Mouse (Mus musculus) liver, embryonic 11.5 days (tissue): Measurements from ENCODE around the gene Tesk1. TPM values are rescaled to one million over a fixed set of nuclear protein-coding genes. Genes with fewer than 3 reads are reported as not detected.

Experiments
- ATAC-seq: fragments of 200-750 bp; cut with Nextera tagmentation; replicated peaks from 2 replicates; pipeline ENCODE4 v1.8.0; 2017; ENCODE audit warnings: moderate number of reproducible peaks, mild to moderate bottlenecking, moderate TSS enrichment, moderate library complexity; ENCODE audit not compliant: low FRiP score
- DNase-seq: peaks from one replicate; pipeline ENCODE4 v3.0.0-alpha.2; 2017; ENCODE audit warnings: low spot score
- H3K27ac ChIP-seq: fragments of 300-500 bp; sonication (generic); 2 replicates; pipeline ENCODE4 v1.5.1; 2014; ENCODE audit warnings: mild to moderate bottlenecking, low read depth, low read length, control low read depth
- H3K27me3 ChIP-seq: fragments of 300-500 bp; sonication (generic); replicated peaks from 2 replicates; pipeline ENCODE4 v1.6.1; 2014; ENCODE audit warnings: low read length, mixed read lengths; ENCODE audit not compliant: control insufficient read depth, insufficient read depth
- H3K36me3 ChIP-seq: fragments of 300-500 bp; sonication (generic); 2 replicates; pipeline ENCODE4 v1.6.1; 2014; ENCODE audit warnings: mild to moderate bottlenecking, low read length, moderate library complexity, mixed read lengths; ENCODE audit not compliant: control insufficient read depth, insufficient read depth
- H3K4me1 ChIP-seq: fragments of 300-500 bp; sonication (generic); replicated peaks from 2 replicates; pipeline ENCODE4 v1.6.1; 2014; ENCODE audit warnings: low read length, mixed read lengths; ENCODE audit not compliant: control insufficient read depth, insufficient read depth
- H3K4me2 ChIP-seq: fragments of 300-500 bp; sonication (generic); 2 replicates; pipeline ENCODE4 v1.6.1; 2014; ENCODE audit warnings: mild to moderate bottlenecking, control low read depth, moderate library complexity
- H3K4me3 ChIP-seq: fragments of 300-500 bp; sonication (generic); 2 replicates; pipeline ENCODE4 v1.5.1; 2014; ENCODE audit warnings: low read depth, low read length, control low read depth
- H3K9ac ChIP-seq: fragments of 300-500 bp; sonication (generic); 2 replicates; pipeline ENCODE4 v1.6.1; 2014; ENCODE audit warnings: low read depth, low read length, control low read depth
- H3K9me3 ChIP-seq: fragments of 300-500 bp; sonication (generic); 2 replicates; pipeline ENCODE4 v1.6.1; 2016; ENCODE audit warnings: low read length, inconsistent platforms, mixed read lengths; ENCODE audit not compliant: control insufficient read depth
- WGBS: fragments of 180-500 bp; shearing (Covaris S2); extraction: QIAGEN DNeasy Blood & Tissue Kit; methylation state at CpG from one replicate; pipeline ENCODE4 v1.1.7; 2014; 5-methylcytosine and 5-hydroxymethylcytosine counted together
- polyA plus RNA-seq: library from polyadenylated mRNA; unstranded; fragments of >200 nt; fragmentation: Nextera tagmentation; extraction: Ambion mirVana; gene quantifications from 2 replicates; pipeline ENCODE4 v1.2.1, GENCODE M21; 2014

Gene Tesk1
- polyA plus RNA-seq, 1 experiment from 2014 or later: 4.3 TPM

DNA sequence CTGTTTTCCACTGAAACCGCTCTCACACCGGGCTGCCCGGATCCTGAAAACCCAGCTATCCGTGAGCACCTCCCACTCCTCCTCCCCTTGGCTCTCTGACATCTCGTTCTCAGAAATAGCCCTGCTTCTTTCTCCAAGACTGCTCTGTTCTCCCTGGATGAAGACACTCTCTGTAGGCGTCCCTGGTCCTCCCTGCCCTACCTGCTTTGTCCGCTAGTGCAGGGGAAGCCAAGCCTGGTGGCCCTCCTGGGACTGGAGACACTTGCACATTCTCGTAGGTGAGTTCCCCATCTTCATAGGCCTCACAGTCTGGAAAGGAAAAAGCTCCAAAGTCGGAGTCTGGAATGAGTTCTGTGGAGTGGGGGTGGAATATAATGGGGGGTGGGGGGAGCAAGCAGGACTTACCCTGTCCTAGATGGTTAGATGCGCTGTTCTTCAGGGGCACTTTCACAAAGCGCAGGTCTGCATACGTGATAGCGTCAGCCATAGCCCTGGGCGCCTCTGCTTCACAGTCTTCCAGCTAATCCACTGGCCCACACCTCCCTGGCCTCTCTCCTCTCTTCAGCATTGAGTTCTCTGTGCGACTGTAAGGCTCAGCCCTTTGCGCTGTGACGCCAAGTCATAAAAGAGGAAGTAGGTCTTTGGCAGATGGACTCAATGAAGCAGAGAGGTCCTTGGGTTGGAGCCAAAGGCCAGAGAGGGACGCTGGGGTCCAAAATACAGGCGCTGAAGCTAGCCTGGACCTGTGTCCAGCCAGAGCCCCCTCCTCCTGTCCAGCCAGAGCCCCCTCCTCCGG, 12.5 kb downstream of the Tesk1 start, which contains the start of gene Cd72:
TSS of gene Cd72 (minus strand) at position 588 of the 796 bp plus-strand sequence.
- Histone ChIP-seq H3K36me3 (no peaks in the 10 kb centered on the region), H3K4me3 (peak within 1 kb of the TSS; percentile 21), H3K4me1 (no peaks in the 10 kb centered on the region; the same call in 1 of the 2 replicates), H3K27me3 (peaks cover 35% of the 10 kb centered on the region), H3K4me2 (peak within 1 kb of the TSS; percentile 48), H3K9me3 (no peaks in the 10 kb centered on the region), H3K27ac (no peak within 1 kb of the TSS), H3K9ac (no peak within 1 kb of the TSS)
- WGBS: 24% methylated on average over 20 of the region's 20 CpGs
- no peak for DNase-seq
- ATAC-seq: no peak

DNA sequence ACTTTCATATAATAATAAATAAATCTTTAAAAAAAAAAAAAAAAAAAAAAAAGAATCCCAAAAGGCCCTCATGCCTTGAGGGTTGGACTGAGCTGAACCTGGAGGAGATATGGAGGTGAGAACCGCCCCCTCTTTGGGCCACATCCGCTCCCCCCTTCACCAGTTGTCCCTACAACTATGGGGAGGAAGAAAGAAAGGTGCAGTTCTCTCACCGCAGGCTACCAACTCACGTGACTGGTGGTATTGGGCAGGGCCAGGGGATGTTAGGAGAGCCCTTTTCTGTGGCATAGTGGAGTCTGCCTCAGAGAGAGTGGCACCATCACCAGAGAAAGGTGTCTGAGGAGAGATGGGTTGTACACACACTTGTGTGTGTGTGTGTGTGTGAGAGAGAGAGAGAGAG, 14.7 kb downstream of the Tesk1 start:
- no peak overlapping the region for H3K27ac ChIP-seq
- DNase-seq (no peak), ATAC-seq (no peak)
- H3K4me2 ChIP-seq: no peak overlapping the region
- no peaks in the 10 kb centered on the region for H3K36me3 ChIP-seq
- H3K9ac ChIP-seq: no peak overlapping the region
- H3K9me3 ChIP-seq: no peaks in the 10 kb centered on the region
- 24% methylated on average over 4 of the region's 4 CpGs for WGBS
- no peak overlapping the region for H3K4me3 ChIP-seq
- H3K4me1 ChIP-seq: no peaks in the 10 kb centered on the region; the same call in 1 of the 2 replicates
- H3K27me3 ChIP-seq: peaks cover 31% of the 10 kb centered on the region

DNA sequence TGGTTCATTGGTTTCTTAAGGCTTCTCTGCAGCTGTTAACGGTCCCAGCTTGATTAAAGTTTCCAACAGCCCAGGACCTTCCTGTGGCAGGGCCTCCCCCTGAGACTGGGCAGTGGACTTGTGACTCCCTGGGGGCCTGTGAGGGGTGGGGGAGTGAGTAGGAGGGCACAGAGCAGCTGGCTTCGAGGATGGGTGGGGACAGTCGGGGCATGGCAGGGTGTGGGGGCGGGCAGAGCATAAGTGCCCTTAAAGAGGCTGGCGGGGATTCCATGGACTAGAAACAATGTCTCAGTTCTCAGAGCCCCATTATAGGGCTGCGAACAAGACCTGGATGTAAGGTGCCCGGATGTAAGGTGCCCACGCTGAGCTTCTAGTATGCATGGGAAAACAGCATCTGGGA, 15.4 kb downstream of the Tesk1 start:
- peaks cover 31% of the 10 kb centered on the region for H3K27me3 ChIP-seq
- no peak overlapping the region for H3K4me3 ChIP-seq
- H3K9ac ChIP-seq: no peak overlapping the region
- no peak overlapping the region for H3K4me2 ChIP-seq
- H3K36me3 ChIP-seq: no peaks in the 10 kb centered on the region
- 23% methylated on average over 8 of the region's 8 CpGs for WGBS
- H3K9me3 ChIP-seq: no peaks in the 10 kb centered on the region
- H3K4me1 ChIP-seq: no peaks in the 10 kb centered on the region; the same call in 1 of the 2 replicates
- H3K27ac ChIP-seq: no peak overlapping the region
- no peak for ATAC-seq
- no peak for DNase-seq

DNA sequence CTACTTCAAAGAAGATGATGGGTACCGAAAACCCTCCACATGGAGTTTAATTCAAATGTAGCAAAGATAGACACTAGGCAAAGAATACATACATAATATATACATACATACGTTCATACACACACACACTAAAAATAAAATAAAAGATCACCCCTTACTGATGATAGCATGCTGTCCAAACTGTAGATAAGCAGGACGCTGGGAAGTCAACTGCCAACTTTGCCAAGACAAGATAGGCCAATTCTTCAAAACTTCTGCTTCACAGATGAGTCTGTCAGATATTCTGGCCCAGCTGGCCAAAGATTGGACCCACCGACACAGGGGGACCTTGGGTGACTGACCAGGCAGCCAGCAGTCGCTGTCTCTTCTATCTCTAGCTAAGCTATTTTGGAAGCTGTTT, 21.4 kb downstream of the Tesk1 start:
- no peaks in the 10 kb centered on the region for H3K36me3 ChIP-seq
- H3K9ac ChIP-seq: no peak overlapping the region
- no peak overlapping the region for H3K4me2 ChIP-seq
- H3K9me3 ChIP-seq: no peaks in the 10 kb centered on the region
- no peak overlapping the region for H3K4me3 ChIP-seq
- WGBS: 70% methylated on average over 5 of the region's 5 CpGs
- no peaks in the 10 kb centered on the region for H3K4me1 ChIP-seq
- H3K27ac ChIP-seq: no peak overlapping the region
- DNase-seq (no peak), ATAC-seq (no peak)
- no peaks in the 10 kb centered on the region for H3K27me3 ChIP-seq

DNA sequence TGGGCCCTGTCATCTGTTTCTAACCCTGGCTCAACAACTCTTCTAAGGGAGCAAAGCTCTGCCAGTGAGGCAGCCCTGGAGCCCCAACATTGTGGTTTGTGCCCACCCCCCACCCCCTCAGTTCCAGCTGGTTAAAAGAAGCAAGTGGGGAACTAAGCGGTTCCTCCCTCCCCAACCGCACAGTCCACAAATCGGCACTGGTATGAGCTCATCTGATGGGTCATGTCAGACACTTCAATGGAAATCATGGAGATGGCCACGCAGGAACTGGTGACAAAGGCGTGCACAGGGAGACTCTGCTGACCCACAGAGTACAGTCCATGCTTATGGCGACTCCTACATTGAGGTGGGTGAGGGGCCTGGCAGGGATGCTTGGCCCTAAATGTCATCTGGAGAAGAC, 24.2 kb downstream of the Tesk1 start:
- Histone ChIP-seq H3K4me1 (no peaks in the 10 kb centered on the region), H3K27ac (no peak overlapping the region), H3K36me3 (no peaks in the 10 kb centered on the region), H3K4me2 (no peak overlapping the region), H3K4me3 (no peak overlapping the region), H3K9ac (no peak overlapping the region), H3K9me3 (no peaks in the 10 kb centered on the region), H3K27me3 (no peaks in the 10 kb centered on the region)
- DNase-seq (no peak), ATAC-seq (no peak)
- WGBS: 75% methylated on average over 6 of the region's 6 CpGs

DNA sequence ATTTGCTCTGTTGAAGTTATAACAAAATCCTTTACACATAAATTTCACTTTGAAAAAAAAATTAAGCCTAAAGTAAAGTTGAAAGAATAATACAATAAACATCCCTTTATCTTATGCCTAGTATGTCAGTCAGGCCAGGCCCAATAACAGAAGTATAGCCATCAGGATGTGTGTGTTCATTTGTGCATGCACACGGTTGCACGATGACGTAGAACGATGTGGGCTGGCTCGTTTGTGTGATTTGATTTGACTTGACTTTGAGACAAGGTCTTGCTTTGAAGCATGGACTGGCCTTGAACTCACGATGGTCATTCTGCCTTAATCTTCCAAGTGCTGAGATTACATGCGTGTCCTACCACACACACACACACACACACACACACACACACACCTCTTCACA, 25.1 kb downstream of the Tesk1 start:
- no peak for ATAC-seq
- Histone ChIP-seq H3K4me3 (no peak overlapping the region), H3K9ac (no peak overlapping the region), H3K27ac (no peak overlapping the region), H3K4me2 (no peak overlapping the region), H3K4me1 (no peaks in the 10 kb centered on the region), H3K9me3 (no peaks in the 10 kb centered on the region), H3K36me3 (no peaks in the 10 kb centered on the region), H3K27me3 (no peaks in the 10 kb centered on the region)
- DNase-seq: no peak
- 83% methylated on average over 7 of the region's 7 CpGs for WGBS

DNA sequence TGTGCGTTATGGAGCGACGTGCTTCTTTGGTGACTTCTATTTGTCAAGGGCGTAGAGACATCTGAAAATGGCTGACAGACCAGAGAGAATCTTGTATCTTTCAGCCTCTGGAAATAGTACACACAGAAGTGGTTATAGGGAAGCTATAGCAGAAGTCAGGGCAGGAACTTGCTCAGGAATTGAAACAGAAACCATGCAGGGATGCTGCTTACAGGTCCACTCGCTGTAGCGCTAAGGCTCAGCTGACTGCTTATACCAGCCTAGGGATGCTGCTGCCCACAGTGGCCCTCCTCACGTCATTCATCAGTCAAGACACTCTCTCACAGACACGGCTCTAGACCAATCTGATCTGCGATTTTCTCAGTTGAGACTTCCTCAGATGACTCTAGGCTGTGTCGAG, 28.6 kb downstream of the Tesk1 start:
- ATAC-seq (no peak), DNase-seq (no peak)
- no peaks in the 10 kb centered on the region for H3K36me3 ChIP-seq
- H3K4me2 ChIP-seq: no peak overlapping the region
- no peak overlapping the region for H3K9ac ChIP-seq
- no peaks in the 10 kb centered on the region for H3K9me3 ChIP-seq
- H3K4me1 ChIP-seq: no peaks in the 10 kb centered on the region
- H3K4me3 ChIP-seq: no peak overlapping the region
- no peaks in the 10 kb centered on the region for H3K27me3 ChIP-seq
- H3K27ac ChIP-seq: no peak overlapping the region
- WGBS: 85% methylated on average over 10 of the region's 10 CpGs

DNA sequence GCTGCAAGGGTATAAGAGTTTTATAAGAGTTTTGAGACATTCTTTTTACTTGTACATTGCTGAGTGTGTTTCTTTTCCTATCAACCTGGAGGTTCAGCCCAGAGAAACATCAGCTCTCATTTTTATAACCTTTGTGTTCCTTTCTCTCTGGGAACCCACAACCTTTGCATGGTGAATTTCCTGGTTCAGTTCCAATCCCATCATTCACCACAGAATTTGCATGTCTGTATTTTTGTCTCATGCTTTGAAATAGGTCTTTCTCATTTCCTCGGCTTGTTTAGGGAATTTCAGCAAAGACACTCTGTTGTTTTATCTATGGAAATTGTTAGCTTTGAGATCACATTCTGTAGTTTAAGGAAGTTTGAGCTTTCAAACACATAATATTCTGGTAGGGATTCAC, 31.9 kb downstream of the Tesk1 start:
- no peak for DNase-seq

DNA sequence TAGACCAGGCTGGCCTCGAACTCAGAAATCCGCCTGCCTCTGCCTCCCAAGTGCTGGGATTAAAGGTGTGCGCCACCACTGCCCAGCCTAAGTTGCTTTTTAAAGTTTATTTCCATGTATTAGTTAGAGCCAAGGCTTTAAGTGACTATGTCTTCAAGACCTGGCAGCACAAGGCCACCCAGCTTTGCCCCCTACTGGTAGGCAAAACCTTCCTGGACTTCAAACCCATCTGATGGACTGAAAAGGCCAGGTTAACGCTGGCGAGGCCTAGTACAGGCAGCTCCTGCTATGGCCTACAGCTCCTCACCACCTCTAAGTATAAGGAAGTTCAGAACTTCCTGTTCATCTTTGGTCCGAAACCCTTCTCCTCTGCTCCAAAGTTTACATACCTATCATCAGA, 34.9 kb downstream of the Tesk1 start:
- 86% methylated on average over 6 of the region's 6 CpGs for WGBS
- Histone ChIP-seq H3K4me2 (no peak overlapping the region), H3K9me3 (no peaks in the 10 kb centered on the region), H3K27me3 (no peaks in the 10 kb centered on the region), H3K9ac (no peak overlapping the region), H3K4me1 (peaks cover 5% of the 10 kb centered on the region), H3K4me3 (no peak overlapping the region), H3K36me3 (no peaks in the 10 kb centered on the region), H3K27ac (no peak overlapping the region)
- no peak for DNase-seq
- ATAC-seq: no peak

More for the DNA sequence above, 31.9 kb downstream of the Tesk1 start:
- Histone ChIP-seq H3K27ac (no peak overlapping the region), H3K9ac (no peak overlapping the region), H3K9me3 (no peaks in the 10 kb centered on the region), H3K4me3 (no peak overlapping the region), H3K4me1 (peaks cover 3% of the 10 kb centered on the region; the same call in 1 of the 2 replicates), H3K4me2 (no peak overlapping the region), H3K36me3 (no peaks in the 10 kb centered on the region), H3K27me3 (no peaks in the 10 kb centered on the region)
- 75% methylated on average over 1 of the region's 1 CpGs for WGBS
- no peak for ATAC-seq
